Mouse (Mus musculus): Measurements from ENCODE around the gene Fgb.

DNA sequence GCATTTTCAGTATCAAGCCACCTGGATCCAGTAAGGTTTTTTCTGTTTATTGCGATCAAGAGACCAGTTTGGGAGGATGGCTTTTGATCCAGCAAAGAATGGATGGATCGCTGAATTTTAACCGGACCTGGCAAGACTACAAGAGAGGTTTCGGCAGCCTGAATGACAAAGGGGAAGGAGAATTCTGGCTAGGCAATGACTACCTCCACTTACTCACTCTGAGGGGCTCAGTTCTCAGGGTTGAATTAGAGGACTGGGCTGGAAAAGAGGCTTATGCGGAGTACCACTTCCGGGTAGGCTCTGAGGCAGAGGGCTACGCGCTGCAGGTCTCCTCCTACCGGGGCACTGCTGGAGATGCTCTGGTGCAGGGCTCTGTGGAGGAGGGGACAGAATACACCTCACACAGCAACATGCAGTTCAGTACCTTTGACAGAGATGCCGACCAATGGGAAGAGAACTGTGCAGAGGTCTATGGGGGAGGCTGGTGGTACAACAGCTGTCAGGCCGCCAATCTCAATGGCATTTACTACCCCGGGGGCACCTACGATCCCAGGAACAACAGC lies 16.8 kb downstream of the Fgb start:
- TF ChIP-seq CTCF (IDR thresholded peaks at IDR 0.05) (no peak), POLR2A (IDR thresholded peaks at IDR 0.05; ENCODE audit: insufficient read depth, low read depth, low read length) (no peak)
